Mouse (Mus musculus): Measurements from ENCODE around the gene Snrnp200. TPM values are rescaled to one million over a fixed set of nuclear protein-coding genes. Genes with fewer than 3 reads are reported as not detected.
A peak's percentile ranks its signal among the peaks of the same experiment; 100 is the strongest.

Gene Snrnp200
- polyA plus RNA-seq, 1 experiment = 41.2 TPM

DNA sequence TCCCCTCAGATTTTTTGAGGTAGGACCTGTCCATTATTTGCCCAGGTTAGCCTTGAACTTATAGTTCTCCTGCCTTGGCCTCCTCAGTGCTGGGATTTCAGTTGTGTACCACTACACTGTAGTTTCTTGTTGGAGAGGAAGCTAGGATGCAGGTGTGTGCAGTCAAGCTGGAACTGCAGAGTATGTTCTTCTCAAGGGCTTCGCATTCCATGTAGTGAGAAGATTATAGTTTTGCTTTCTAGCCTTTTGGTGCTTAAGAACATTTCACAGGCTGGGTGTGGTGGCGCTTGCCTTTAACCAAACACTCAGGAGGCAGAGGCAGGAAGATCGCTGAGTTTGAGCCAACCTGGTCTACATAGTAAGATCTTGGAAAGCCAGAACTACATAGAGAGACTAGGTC is 64.6 kb downstream of the Snrnp200 start:
- TF ChIP-seq MYOD1 (IDR thresholded peaks at IDR 0.05; ENCODE audit: control insufficient read depth in 1 of 3, insufficient read length in 2 of 3, low read depth in 2 of 3) (no peak), TCF12 (IDR thresholded peaks at IDR 0.05; ENCODE audit: insufficient read depth, poor library complexity, severe bottlenecking) (no peak), POLR2AphosphoS2 (IDR thresholded peaks at IDR 0.05; ENCODE audit: insufficient read length, low read depth) (no peak), SRF (IDR thresholded peaks at IDR 0.05; ENCODE audit: control insufficient read depth, insufficient read length, low read depth) (no peak), USF1 (IDR thresholded peaks at IDR 0.05; ENCODE audit: low read depth) (no peak), REST (IDR thresholded peaks at IDR 0.05; ENCODE audit: insufficient read depth, insufficient read length) (no peak), E2F4 (IDR thresholded peaks at IDR 0.05; ENCODE audit: insufficient read depth) (no peak), TCF3 (IDR thresholded peaks at IDR 0.05; ENCODE audit: insufficient read length, low read depth) (no peak), MYOG (IDR thresholded peaks at IDR 0.05; ENCODE audit: control insufficient read depth in 1 of 3, insufficient read depth in 1 of 3, insufficient read length in 2 of 3, low read depth in 2 of 3) (no peak)
- Histone ChIP-seq H3K27me3 (ENCODE audit: control insufficient read depth, insufficient read depth, insufficient read length) (no peaks in the 10 kb centered on the region), H3K79me2 (ENCODE audit: control insufficient read depth, insufficient read depth) (peaks cover 69% of the 10 kb centered on the region), H3K4me2 (ENCODE audit: low read depth) (no peak overlapping the region), H3K4me3 (no peak overlapping the region), H3ac (ENCODE audit: control insufficient read depth, insufficient read length) (no peak overlapping the region), H3K36me3 (ENCODE audit: control insufficient read depth, insufficient read depth) (no peaks in the 10 kb centered on the region)

DNA sequence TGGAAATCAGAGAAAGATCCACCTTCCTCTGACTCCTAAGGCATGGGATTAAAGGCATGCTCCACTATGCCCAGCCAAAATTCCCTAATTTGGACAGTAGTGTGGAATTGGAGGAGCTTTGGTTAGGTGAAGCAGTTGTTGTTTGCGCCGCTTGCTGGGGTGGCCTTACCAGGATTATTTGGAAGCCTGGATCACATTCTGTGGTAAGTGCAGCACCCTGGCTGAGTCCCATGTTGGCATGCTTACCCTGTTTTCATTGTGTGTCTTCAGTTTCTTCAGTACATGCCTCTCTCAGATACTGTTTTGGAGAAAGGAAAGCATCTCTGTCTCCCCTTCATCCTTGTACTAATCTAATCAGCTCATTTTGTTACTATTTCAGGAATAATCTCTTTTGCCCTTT is 66.4 kb downstream of the Snrnp200 start:
- Histone ChIP-seq H3ac (ENCODE audit: control insufficient read depth, insufficient read length) (no peak overlapping the region), H3K79me2 (ENCODE audit: control insufficient read depth, insufficient read depth) (peaks cover 86% of the 10 kb centered on the region), H3K4me3 (no peak overlapping the region), H3K36me3 (ENCODE audit: control insufficient read depth, insufficient read depth) (no peaks in the 10 kb centered on the region), H3K27me3 (ENCODE audit: control insufficient read depth, insufficient read depth, insufficient read length) (no peaks in the 10 kb centered on the region), H3K4me2 (ENCODE audit: low read depth) (peak overlapping the region; percentile 41)
- TF ChIP-seq MYOG (IDR thresholded peaks at IDR 0.05; ENCODE audit: control insufficient read depth in 1 of 3, insufficient read depth in 1 of 3, insufficient read length in 2 of 3, low read depth in 2 of 3) (peak in 2 of 3 experiments; percentile 8 to 15), MAX (IDR thresholded peaks at IDR 0.05; ENCODE audit: low read depth) (no peak), MYOD1 (IDR thresholded peaks at IDR 0.05; ENCODE audit: control insufficient read depth in 1 of 3, insufficient read length in 2 of 3, low read depth in 2 of 3) (no peak), SRF (IDR thresholded peaks at IDR 0.05; ENCODE audit: control insufficient read depth, insufficient read length, low read depth) (peak; percentile 59)

DNA sequence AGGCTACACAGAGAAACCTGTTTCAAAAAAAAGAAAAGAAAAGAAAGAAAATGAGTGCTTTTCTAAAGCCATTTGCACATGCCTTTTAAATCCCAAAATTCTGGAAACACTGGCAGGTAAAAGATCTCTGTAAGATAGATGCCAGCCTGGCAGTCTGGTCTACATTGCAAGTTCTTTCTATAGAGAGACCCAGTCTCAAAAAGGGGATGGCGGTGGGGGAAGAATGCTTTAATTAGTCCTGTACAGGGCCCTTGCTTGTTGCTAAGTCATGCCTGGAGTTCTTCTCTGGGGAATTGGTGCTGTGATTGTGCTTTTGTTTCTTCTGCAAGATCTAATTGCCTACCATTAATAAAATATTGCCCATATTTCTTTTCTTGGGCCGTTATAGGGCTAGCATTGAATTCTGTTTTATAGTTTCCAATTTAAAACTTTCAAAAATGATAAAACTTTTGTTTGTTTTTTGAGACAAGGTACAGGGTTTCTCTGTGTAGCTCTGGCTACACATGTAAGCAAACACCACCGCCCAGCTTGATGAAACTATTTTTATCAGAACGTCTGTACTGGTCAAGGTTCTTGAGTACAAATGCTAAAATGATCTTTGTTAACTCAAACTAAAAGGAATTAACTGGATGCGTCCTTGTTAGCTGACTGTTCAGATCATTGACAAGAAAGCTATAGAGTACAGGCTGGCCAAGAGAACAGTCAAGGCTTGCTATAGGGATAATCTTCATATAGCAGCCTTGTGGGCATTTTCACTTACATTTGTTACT is 67.5 kb downstream of the Snrnp200 start:
- H3K27me3 ChIP-seq (ENCODE audit: control insufficient read depth, insufficient read depth, insufficient read length) = no peaks in the 10 kb centered on the region
- H3K4me3 ChIP-seq = no peak overlapping the region
- H3K79me2 ChIP-seq (ENCODE audit: control insufficient read depth, insufficient read depth) = peaks cover 98% of the 10 kb centered on the region
- H3K36me3 ChIP-seq (ENCODE audit: control insufficient read depth, insufficient read depth) = no peaks in the 10 kb centered on the region
- no peak for TF ChIP-seq REST (IDR thresholded peaks at IDR 0.05; ENCODE audit: insufficient read depth, insufficient read length)
- peak overlapping the region; percentile 41 for H3K4me2 ChIP-seq (ENCODE audit: low read depth)
- H3ac ChIP-seq (ENCODE audit: control insufficient read depth, insufficient read length) = no peak overlapping the region

DNA sequence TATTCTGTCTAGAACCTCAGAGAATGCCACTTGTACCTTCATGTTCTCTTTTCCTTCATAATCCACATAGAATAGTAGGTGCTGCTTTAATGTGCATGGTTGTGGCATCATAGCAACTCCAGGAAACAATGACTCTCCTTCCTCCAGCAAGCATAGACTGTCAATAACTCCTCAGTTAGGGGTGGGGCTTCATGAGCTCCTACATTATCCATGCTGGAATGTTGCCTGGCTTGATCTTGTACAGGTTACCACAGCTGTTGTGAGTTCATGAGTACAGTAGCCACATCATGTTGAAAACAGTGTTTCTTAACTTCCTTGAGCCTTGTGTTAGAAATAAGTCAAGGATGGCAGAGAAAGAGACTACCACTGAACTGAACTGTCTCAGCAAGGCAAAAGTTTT is 70.0 kb downstream of the Snrnp200 start:
- Histone ChIP-seq H3ac (ENCODE audit: control insufficient read depth, insufficient read length) (no peak overlapping the region), H3K79me2 (ENCODE audit: control insufficient read depth, insufficient read depth) (peaks cover 89% of the 10 kb centered on the region), H3K4me3 (no peak overlapping the region), H3K36me3 (ENCODE audit: control insufficient read depth, insufficient read depth) (no peaks in the 10 kb centered on the region), H3K4me2 (ENCODE audit: low read depth) (no peak overlapping the region), H3K27me3 (ENCODE audit: control insufficient read depth, insufficient read depth, insufficient read length) (no peaks in the 10 kb centered on the region)
- TF ChIP-seq SRF (IDR thresholded peaks at IDR 0.05; ENCODE audit: control insufficient read depth, insufficient read length, low read depth) = no peak
- TF ChIP-seq MAX (IDR thresholded peaks at IDR 0.05; ENCODE audit: low read depth) = no peak
- TF ChIP-seq USF1 (IDR thresholded peaks at IDR 0.05; ENCODE audit: low read depth) = no peak
- no peak for TF ChIP-seq MYOD1 (IDR thresholded peaks at IDR 0.05; ENCODE audit: control insufficient read depth in 1 of 3, insufficient read length in 2 of 3, low read depth in 2 of 3)
- TF ChIP-seq REST (IDR thresholded peaks at IDR 0.05; ENCODE audit: insufficient read depth, insufficient read length) = no peak
- no peak for TF ChIP-seq POLR2AphosphoS2 (IDR thresholded peaks at IDR 0.05; ENCODE audit: insufficient read length, low read depth)
- no peak for TF ChIP-seq POLR2A (IDR thresholded peaks at IDR 0.05; ENCODE audit: insufficient read length, low read depth)
- TF ChIP-seq TCF12 (IDR thresholded peaks at IDR 0.05; ENCODE audit: insufficient read depth, poor library complexity, severe bottlenecking) = no peak
- TF ChIP-seq CEBPB (IDR thresholded peaks at IDR 0.05; ENCODE audit: insufficient read depth, poor library complexity, severe bottlenecking) = no peak
- no peak for TF ChIP-seq E2F4 (IDR thresholded peaks at IDR 0.05; ENCODE audit: insufficient read depth)
- TF ChIP-seq TCF3 (IDR thresholded peaks at IDR 0.05; ENCODE audit: insufficient read length, low read depth) = no peak
- no peak for TF ChIP-seq MYOG (IDR thresholded peaks at IDR 0.05; ENCODE audit: control insufficient read depth in 1 of 3, insufficient read depth in 1 of 3, insufficient read length in 2 of 3, low read depth in 2 of 3)

Other genes with a start within 250 kb of the Snrnp200 start
- 2.3 TPM for gene Ap4e1, start 199.7 kb upstream of the Snrnp200 start, polyA plus RNA-seq (2012; fragmentation: generic; extraction: Trizol)
- 17.3 TPM for gene Blvra, start 137.7 kb upstream of the Snrnp200 start, polyA plus RNA-seq (2012; fragmentation: generic; extraction: Trizol)
- 14.2 TPM for gene Ncaph, start 74.4 kb upstream of the Snrnp200 start, polyA plus RNA-seq (2012; fragmentation: generic; extraction: Trizol)
- gene Itpripl1, start 64.9 kb upstream of the Snrnp200 start, polyA plus RNA-seq (2012; fragmentation: generic; extraction: Trizol) = 1.2 TPM
- 1.1 TPM for gene 1810024B03Rik, start 106 bp upstream of the Snrnp200 start, polyA plus RNA-seq (2012; fragmentation: generic; extraction: Trizol)
- 53.9 TPM for gene Ciao1, start 39.4 kb downstream of the Snrnp200 start, polyA plus RNA-seq (2012; fragmentation: generic; extraction: Trizol)
- 23.0 TPM for gene Tmem127, start 39.5 kb downstream of the Snrnp200 start, polyA plus RNA-seq (2012; fragmentation: generic; extraction: Trizol)
- 25.9 TPM for gene Stard7, start 61.8 kb downstream of the Snrnp200 start, polyA plus RNA-seq (2012; fragmentation: generic; extraction: Trizol)
- gene Dusp2, start 127.8 kb downstream of the Snrnp200 start, polyA plus RNA-seq (2012; fragmentation: generic; extraction: Trizol) = 4.5 TPM
- gene Astl, start 130.3 kb downstream of the Snrnp200 start, polyA plus RNA-seq (2012; fragmentation: generic; extraction: Trizol) = 0.01 TPM
- gene Adra2b, start 154.8 kb downstream of the Snrnp200 start, polyA plus RNA-seq (2012; fragmentation: generic; extraction: Trizol) = not detected
- not detected for gene Gpat2, start 216.8 kb downstream of the Snrnp200 start, polyA plus RNA-seq (2012; fragmentation: generic; extraction: Trizol)
- 5.9 TPM for gene Fahd2a, start 236.2 kb downstream of the Snrnp200 start, polyA plus RNA-seq (2012; fragmentation: generic; extraction: Trizol)

Data from myocyte (in vitro differentiated cells).